Mouse (Mus musculus): ENCODE measurements around the gene Srsf1. TPM values are rescaled to one million over a fixed set of nuclear protein-coding genes. Genes with fewer than 3 reads are reported as not detected.

The Srsf1 gene
- polyA plus RNA-seq, 1 experiment from 2014 or later = 488 TPM

DNA sequence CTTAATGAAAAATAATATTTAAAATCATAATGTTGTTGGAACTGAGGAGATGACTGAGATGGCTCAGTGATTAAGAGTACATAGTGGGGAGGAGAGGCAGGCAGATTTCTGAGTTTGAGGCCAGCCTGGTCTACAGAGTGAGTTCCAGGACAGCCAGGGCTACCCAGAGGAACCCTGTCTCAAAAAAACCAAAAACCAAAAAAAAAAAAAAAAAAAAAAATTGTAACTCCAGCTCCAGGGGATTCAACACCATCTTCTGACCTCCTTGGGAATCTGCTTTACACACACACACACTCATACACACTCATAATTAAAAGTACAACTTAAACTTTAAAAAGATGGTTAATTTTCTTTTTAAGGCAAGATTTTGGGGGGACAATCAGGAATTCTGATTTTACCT lies 18.6 kb downstream of the Srsf1 start:
- H3K27me3 ChIP-seq (replicated peaks) = no peaks in the 10 kb centered on the region
- H3K4me3 ChIP-seq = no peak overlapping the region
- peaks cover 14% of the 10 kb centered on the region for H3K4me1 ChIP-seq
- H3K4me2 ChIP-seq (replicated peaks) = no peak overlapping the region
- no peaks in the 10 kb centered on the region for H3K36me3 ChIP-seq
- no peak overlapping the region for H3K9ac ChIP-seq
- ATAC-seq (ENCODE audit: low FRiP score, low read depth) = no peak
- no peaks in the 10 kb centered on the region for H3K9me3 ChIP-seq
- H3K27ac ChIP-seq = no peak overlapping the region

DNA sequence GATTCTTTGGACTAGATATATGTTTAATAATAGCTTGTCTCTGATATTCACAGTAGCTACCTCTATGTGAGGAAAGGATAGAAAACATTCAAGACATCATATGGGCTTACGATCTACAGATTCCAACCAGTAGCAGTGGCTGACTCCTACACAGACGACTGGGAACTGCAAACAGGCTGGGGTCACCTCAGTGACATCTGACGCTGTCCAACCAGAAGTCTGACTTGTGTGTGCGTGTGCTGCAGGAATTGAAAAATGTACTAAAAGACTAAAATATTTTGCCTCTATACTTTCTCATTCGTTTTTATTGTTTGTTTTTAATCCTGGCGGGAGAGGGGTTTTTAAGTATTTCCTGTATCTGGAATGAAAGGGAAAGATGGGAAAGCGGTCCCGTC lies 20.0 kb downstream of the Srsf1 start:
- peak overlapping the region; percentile 99 for H3K9ac ChIP-seq
- H3K36me3 ChIP-seq = no peaks in the 10 kb centered on the region
- H3K27me3 ChIP-seq (replicated peaks) = no peaks in the 10 kb centered on the region
- no peak for ATAC-seq (ENCODE audit: low FRiP score, low read depth)
- peak overlapping the region; percentile 74 for H3K4me2 ChIP-seq (replicated peaks)
- no peaks in the 10 kb centered on the region for H3K9me3 ChIP-seq
- 3% methylated on average over 8 of the region's 8 CpGs for WGBS
- H3K4me1 ChIP-seq = peaks cover 29% of the 10 kb centered on the region
- H3K27ac ChIP-seq = peak overlapping the region; percentile 99
- H3K4me3 ChIP-seq = peak overlapping the region; percentile 99

DNA sequence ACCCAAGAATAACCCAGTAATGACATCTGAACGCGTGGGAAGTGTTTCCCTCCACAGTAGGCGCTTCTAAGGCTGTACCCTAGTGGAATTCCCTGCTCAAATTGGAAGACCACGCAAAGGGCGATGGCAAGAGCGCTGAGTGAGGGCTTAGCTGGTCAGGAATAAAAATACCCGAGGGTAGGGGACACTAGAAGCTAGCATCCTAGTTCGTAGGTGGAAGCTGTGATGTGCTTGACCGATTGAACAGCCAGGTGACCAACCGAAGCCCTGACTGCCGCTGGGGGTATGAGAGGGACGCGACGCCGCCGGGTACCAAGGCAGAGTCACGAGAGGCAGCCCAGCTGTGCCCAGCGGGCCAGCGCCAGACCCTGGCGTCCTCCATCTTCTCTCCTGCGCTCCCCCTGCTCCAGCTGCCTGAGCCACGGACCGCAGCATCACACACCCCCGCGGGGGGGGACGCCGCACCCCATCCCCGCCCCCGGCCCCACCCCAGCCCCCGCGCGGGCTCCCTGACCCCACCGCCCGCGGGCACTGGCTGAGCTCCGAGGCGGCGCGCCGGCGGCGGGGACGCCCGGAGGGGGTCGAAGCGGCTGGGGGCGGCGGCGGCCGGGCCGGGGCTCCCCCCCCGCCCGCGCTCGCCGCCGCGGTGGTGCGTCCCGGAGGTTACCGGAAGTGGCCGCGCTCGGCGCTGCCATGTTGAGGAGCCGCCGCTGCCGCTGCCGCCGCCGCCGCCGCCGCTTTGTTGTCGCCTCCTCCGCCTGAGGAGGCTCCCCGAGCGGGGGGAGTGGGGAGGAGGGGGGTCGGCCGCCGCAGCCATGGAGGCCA lies 20.6 kb downstream of the Srsf1 start, which contains the start of gene Vezf1:
Vezf1 (plus strand) TSS at position 694 of the 825 bp plus-strand sequence.
- no peaks in the 10 kb centered on the region for H3K27me3 ChIP-seq (replicated peaks)
- H3K9ac ChIP-seq = peak within 1 kb of the TSS; percentile 99
- 1% methylated on average over 56 of the region's 81 CpGs for WGBS
- H3K36me3 ChIP-seq = no peaks in the 10 kb centered on the region
- H3K4me3 ChIP-seq = peak within 1 kb of the TSS; percentile 99
- peak; percentile 93 for ATAC-seq (ENCODE audit: low FRiP score, low read depth)
- H3K9me3 ChIP-seq = no peaks in the 10 kb centered on the region
- H3K4me2 ChIP-seq (replicated peaks) = peak within 1 kb of the TSS; percentile 74
- H3K27ac ChIP-seq = peak within 1 kb of the TSS; percentile 99
- peaks cover 34% of the 10 kb centered on the region for H3K4me1 ChIP-seq

DNA sequence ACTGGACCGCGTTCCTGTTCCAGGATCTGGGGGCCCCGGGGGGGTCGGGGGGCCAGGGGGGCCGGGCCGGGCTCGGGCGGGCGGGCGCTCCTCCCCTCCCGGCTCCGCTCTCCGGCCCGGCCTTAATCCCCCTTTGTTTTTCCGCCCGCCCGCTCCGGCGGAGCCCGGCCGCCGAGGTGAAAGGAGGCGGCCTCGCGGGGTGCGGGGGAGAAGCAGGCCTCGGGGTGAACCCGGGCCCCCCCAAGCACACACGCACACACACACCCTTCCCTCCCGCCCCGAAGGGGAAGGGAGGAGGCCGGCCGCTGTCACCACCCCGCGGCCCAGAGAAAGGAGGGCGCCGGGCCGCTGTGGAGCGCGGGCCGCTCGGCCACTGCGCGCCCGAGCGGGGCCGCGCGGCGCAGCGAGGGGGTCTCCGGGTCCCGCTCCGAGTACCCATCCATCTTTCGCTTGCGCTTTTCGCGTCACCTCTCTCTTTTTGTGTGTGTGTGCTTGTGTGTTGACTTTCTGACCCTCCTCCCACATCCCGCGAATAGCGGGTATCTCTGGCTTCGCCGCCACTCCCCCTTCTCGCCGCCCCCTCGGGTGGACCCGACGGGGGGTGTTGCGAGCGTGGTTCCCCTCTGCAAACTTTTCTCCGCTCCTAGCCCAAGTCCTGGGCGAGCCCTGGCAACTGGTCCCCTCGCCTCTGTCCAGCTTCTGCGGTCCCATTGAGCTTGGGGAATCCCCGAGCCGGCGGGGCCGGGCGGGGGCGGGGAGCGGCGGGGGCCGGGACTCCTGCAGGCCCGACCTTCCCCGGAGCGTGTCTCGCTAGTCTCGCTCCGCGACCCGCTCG lies 21.5 kb downstream of the Srsf1 start:
- peaks cover 8% of the 10 kb centered on the region for H3K36me3 ChIP-seq
- peak overlapping the region; percentile 99 for H3K4me3 ChIP-seq
- WGBS = under 1% methylated on average over 89 of the region's 92 CpGs
- no peaks in the 10 kb centered on the region for H3K9me3 ChIP-seq
- peak overlapping the region; percentile 99 for H3K27ac ChIP-seq
- ATAC-seq (ENCODE audit: low FRiP score, low read depth) = peak; percentile 68
- H3K4me2 ChIP-seq (replicated peaks) = peak overlapping the region; percentile 74
- peak overlapping the region; percentile 99 for H3K9ac ChIP-seq
- H3K27me3 ChIP-seq (replicated peaks) = no peaks in the 10 kb centered on the region
- H3K4me1 ChIP-seq = peaks cover 42% of the 10 kb centered on the region

DNA sequence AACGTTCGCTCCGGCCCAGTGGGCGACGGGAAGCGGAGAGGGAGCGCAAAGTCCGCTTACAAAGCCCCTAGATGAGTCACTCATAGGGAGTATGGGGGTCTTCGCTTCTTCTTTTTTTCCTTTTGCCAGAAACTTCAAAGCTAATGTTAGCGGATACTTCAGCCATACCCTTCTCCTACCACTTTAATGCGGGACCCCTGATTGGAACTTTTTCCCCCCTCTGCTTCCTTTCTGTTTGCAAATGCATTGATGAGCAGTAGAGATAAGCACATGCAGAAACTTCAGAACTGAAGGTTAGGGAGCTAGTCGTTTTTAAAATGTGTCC lies 22.0 kb downstream of the Srsf1 start:
- Histone ChIP-seq H3K27me3 (replicated peaks) (no peaks in the 10 kb centered on the region), H3K4me1 (peaks cover 44% of the 10 kb centered on the region), H3K9me3 (no peaks in the 10 kb centered on the region), H3K9ac (peak overlapping the region; percentile 99), H3K27ac (peak overlapping the region; percentile 99; the same call in 1 of the 2 replicates), H3K4me2 (replicated peaks) (peak overlapping the region; percentile 74), H3K36me3 (peaks cover 11% of the 10 kb centered on the region), H3K4me3 (peak overlapping the region; percentile 99)
- WGBS = under 1% methylated on average over 12 of the region's 12 CpGs
- no peak for ATAC-seq (ENCODE audit: low FRiP score, low read depth)

DNA sequence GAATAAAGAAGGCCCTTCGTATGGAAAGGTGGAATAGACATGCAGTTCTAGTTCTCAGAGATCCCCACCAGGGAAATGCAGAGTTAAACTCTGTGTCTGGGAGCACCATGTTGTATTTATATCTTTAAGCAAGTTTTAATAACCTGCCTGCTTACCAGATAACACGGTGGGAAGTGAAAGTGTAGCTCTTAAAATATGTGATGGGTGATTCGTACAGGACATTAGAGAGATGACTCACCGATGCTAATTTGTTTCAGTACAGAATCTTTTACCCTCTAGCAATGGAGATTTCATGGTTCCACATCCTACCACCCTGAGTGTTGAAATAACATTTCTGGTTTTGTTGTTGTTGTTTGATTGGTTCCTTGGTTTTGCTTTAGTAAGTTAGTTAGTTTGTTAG lies 23.2 kb downstream of the Srsf1 start:
- H3K9me3 ChIP-seq = no peaks in the 10 kb centered on the region
- H3K36me3 ChIP-seq = peaks cover 20% of the 10 kb centered on the region
- no peak for ATAC-seq (ENCODE audit: low FRiP score, low read depth)
- H3K4me1 ChIP-seq = peaks cover 47% of the 10 kb centered on the region
- peak overlapping the region; percentile 31 for H3K4me3 ChIP-seq
- H3K27me3 ChIP-seq (replicated peaks) = no peaks in the 10 kb centered on the region
- H3K9ac ChIP-seq = peak overlapping the region; percentile 42
- H3K27ac ChIP-seq = no peak overlapping the region
- 22% methylated on average over 4 of the region's 4 CpGs for WGBS
- peak overlapping the region; percentile 74 for H3K4me2 ChIP-seq (replicated peaks)

DNA sequence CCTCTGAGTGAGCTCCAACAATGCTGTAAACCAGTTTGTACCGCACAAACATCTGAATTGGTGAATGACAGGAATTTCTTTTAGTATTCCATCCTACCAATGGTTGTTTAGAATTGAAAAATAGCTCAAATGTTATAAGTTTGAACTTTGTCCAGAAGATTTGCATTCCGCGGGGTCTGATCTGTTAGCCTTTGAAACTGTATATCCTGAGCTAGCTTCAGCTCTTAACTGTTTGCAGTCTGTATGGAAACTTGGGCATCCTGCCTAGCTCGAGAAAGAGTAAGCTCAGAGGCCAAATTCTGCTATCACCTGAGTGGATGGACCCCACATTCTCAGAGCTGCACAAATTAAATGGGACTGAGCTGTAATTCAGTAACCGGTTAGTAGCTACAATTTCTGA lies 23.9 kb downstream of the Srsf1 start:
- peaks cover 47% of the 10 kb centered on the region for H3K4me1 ChIP-seq
- H3K4me3 ChIP-seq = 0 out of 2 replicates have a peak overlapping the region, but pooled peaks have one; percentile 31
- H3K4me2 ChIP-seq (replicated peaks) = peak overlapping the region; percentile 74
- ATAC-seq (ENCODE audit: low FRiP score, low read depth) = no peak
- no peak overlapping the region for H3K27ac ChIP-seq
- 62% methylated on average over 5 of the region's 5 CpGs for WGBS
- peak overlapping the region; percentile 42; the same call in 1 of the 2 replicates for H3K9ac ChIP-seq
- peaks cover 21% of the 10 kb centered on the region for H3K36me3 ChIP-seq
- H3K27me3 ChIP-seq (replicated peaks) = no peaks in the 10 kb centered on the region
- H3K9me3 ChIP-seq = no peaks in the 10 kb centered on the region

DNA sequence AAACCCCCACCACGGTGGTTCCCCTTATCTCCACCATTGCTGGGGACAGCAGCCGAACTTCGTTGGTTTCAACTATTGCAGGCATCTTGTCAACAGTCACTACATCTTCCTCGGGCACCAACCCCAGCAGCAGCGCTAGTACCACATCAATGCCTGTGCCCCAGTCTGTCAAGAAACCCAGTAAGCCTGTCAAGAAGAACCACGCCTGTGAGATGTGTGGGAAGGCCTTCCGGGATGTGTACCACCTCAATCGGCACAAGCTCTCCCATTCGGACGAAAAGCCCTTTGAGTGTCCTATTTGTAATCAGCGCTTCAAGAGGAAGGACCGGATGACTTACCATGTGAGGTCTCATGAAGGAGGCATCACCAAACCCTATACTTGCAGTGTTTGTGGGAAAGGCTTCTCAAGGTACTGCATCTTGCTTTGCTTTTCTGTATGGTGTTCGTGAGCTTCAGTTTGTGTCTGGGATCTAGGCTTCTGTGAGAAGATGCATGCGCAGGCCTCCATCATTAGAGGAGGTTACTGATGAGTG lies 26.2 kb downstream of the Srsf1 start:
- H3K9me3 ChIP-seq = no peaks in the 10 kb centered on the region
- no peak for ATAC-seq (ENCODE audit: low FRiP score, low read depth)
- no peak overlapping the region for H3K4me3 ChIP-seq
- peaks cover 42% of the 10 kb centered on the region for H3K36me3 ChIP-seq
- H3K4me2 ChIP-seq (replicated peaks) = peak overlapping the region; percentile 25
- H3K4me1 ChIP-seq = peaks cover 42% of the 10 kb centered on the region
- 91% methylated on average over 14 of the region's 14 CpGs for WGBS
- H3K9ac ChIP-seq = no peak overlapping the region
- H3K27me3 ChIP-seq (replicated peaks) = no peaks in the 10 kb centered on the region
- H3K27ac ChIP-seq = no peak overlapping the region

DNA sequence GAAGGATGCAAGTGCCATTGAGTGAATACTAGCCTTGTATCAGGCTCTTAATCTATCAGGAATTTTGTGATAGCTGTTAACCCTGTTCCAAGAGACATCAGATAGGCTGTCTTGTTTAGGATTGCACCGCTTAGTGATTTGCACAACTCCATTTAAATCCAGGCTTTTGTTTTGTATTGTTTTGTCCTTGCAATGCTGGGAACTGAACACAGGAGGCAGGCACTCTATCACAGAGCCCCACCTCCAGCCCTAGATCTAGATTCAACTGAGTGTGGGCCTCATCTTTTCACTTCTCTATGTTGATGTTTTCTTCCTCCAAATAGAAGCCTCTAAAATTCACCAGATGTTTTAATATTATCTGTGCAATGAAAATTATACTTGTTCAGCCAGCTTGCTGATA lies 28.5 kb downstream of the Srsf1 start:
- Histone ChIP-seq H3K9ac (no peak overlapping the region), H3K27me3 (replicated peaks) (no peaks in the 10 kb centered on the region), H3K27ac (no peak overlapping the region), H3K4me2 (replicated peaks) (no peak overlapping the region), H3K4me1 (peaks cover 34% of the 10 kb centered on the region), H3K9me3 (no peaks in the 10 kb centered on the region), H3K36me3 (peaks cover 65% of the 10 kb centered on the region), H3K4me3 (no peak overlapping the region)
- ATAC-seq (ENCODE audit: low FRiP score, low read depth) = no peak
- WGBS = 51% methylated on average over 1 of the region's 1 CpGs

DNA sequence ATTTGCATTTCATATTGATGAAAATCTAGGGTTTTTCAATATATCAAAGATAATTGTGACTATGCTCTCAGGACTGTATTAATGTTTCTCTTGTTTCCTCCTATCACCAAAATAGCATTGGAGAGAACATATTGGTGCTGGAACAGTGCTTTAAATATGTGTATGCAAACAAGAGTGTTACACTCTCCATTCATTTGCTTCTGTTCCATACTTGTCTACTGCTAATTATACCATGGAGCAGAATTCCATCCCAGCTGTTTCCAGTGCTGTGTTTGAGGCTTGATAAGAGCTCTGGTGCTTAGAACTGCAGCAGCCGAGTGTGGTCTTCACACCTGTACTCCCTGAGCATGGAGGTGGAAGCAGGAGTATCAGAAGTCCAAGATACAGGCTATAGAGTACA lies 29.2 kb downstream of the Srsf1 start:
- H3K36me3 ChIP-seq = peaks cover 72% of the 10 kb centered on the region
- no peak overlapping the region for H3K4me3 ChIP-seq
- no peak overlapping the region for H3K4me2 ChIP-seq (replicated peaks)
- H3K27ac ChIP-seq = no peak overlapping the region
- no peak for ATAC-seq (ENCODE audit: low FRiP score, low read depth)
- WGBS = 76% methylated on average over 1 of the region's 1 CpGs
- H3K9me3 ChIP-seq = no peaks in the 10 kb centered on the region
- H3K4me1 ChIP-seq = peaks cover 27% of the 10 kb centered on the region
- no peak overlapping the region for H3K9ac ChIP-seq
- no peaks in the 10 kb centered on the region for H3K27me3 ChIP-seq (replicated peaks)

DNA sequence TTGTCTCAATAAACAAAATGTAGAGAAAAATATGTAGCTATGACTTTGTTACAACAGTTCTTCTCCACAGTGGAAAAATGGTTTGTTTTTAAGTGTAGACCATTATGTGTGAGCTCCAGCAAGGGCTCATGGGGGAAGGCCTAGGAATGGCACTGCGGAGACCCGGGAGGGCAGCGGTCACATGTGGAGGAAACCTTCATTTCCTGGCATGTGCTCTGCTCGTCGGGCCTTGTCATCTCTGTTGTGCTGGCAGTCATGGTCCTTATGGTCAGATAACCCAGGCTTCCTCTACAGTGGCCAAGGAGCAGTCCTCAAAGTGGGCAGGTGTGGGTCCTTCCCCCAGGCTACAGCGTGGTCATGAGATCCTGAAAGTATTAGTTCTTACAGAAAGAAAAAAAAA lies 36.5 kb downstream of the Srsf1 start:
- Histone ChIP-seq H3K27ac (no peak overlapping the region), H3K4me3 (no peak overlapping the region), H3K27me3 (replicated peaks) (no peaks in the 10 kb centered on the region), H3K9ac (no peak overlapping the region), H3K9me3 (no peaks in the 10 kb centered on the region), H3K4me2 (replicated peaks) (no peak overlapping the region), H3K36me3 (peaks cover 55% of the 10 kb centered on the region), H3K4me1 (peaks cover 14% of the 10 kb centered on the region)
- no peak for ATAC-seq (ENCODE audit: low FRiP score, low read depth)
- WGBS = 87% methylated on average over 6 of the region's 6 CpGs
